Mouse (Mus musculus): ENCODE data around the gene Unc45a. TPM values are rescaled to one million over a fixed set of nuclear protein-coding genes. Genes with fewer than 3 reads are reported as not detected.

Unc45a gene
- polyA plus RNA-seq, 1 experiment from 2014 or later, result 62.0 TPM

DNA sequence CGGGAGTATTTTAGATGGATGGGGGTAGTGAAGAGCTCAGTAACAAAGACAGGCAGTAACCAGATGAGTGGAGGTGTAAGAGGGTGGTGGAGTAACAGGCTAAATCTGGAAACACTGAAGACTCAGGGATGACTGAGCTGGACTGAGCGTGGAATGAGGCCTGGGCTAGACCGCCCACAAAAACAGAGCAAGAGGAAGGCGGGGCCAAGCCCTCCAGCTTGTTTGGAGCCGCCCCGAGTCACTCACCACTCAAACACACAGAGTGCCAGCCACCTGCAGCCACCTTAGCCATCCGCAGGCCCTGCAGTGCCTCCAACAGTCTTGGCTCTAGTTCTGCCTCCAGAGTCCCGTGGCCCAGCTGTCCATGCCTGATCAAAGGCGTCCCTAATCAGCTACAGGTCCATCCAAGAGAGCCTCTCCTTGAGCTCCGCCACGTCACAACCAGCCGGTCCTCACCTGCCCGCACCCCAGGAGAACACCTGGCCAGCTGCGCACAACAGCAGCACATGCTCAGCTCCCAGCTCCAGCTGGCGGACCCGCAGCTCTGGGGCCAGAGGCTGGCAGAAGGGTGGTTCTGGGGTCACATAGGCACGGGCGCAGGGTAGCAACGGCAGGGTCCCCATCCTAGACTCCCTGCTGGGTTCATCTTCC, 20.8 kb downstream of the Unc45a start:
- H3K27ac ChIP-seq, result no peak overlapping the region
- 85% methylated on average over 19 of the region's 19 CpGs for whole genome bisulfite sequencing
- no peak for ATAC-seq (replicated peaks)
- H3K4me3 ChIP-seq, result no peak overlapping the region
- no peak overlapping the region for H3K4me2 ChIP-seq
- H3K9ac ChIP-seq, result no peak overlapping the region
- peaks cover 22% of the 10 kb centered on the region for H3K4me1 ChIP-seq
- no peaks in the 10 kb centered on the region for H3K27me3 ChIP-seq (replicated peaks)
- peaks cover 8% of the 10 kb centered on the region for H3K36me3 ChIP-seq (replicated peaks)
- no peaks in the 10 kb centered on the region for H3K9me3 ChIP-seq

GRCm38 (mm10) chr7:80318670-80319069, 22.1 kb downstream of the Unc45a start:
- H3K27ac ChIP-seq, result no peak overlapping the region
- H3K4me1 ChIP-seq, result peaks cover 20% of the 10 kb centered on the region
- no peak overlapping the region for H3K4me3 ChIP-seq
- no peak overlapping the region for H3K9ac ChIP-seq
- H3K4me2 ChIP-seq, result no peak overlapping the region
- WGBS, result 93% methylated on average over 4 of the region's 4 CpGs
- H3K27me3 ChIP-seq (replicated peaks), result no peaks in the 10 kb centered on the region
- no peak for ATAC-seq (replicated peaks)
- no peaks in the 10 kb centered on the region for H3K9me3 ChIP-seq
- peaks cover 6% of the 10 kb centered on the region for H3K36me3 ChIP-seq (replicated peaks)

DNA sequence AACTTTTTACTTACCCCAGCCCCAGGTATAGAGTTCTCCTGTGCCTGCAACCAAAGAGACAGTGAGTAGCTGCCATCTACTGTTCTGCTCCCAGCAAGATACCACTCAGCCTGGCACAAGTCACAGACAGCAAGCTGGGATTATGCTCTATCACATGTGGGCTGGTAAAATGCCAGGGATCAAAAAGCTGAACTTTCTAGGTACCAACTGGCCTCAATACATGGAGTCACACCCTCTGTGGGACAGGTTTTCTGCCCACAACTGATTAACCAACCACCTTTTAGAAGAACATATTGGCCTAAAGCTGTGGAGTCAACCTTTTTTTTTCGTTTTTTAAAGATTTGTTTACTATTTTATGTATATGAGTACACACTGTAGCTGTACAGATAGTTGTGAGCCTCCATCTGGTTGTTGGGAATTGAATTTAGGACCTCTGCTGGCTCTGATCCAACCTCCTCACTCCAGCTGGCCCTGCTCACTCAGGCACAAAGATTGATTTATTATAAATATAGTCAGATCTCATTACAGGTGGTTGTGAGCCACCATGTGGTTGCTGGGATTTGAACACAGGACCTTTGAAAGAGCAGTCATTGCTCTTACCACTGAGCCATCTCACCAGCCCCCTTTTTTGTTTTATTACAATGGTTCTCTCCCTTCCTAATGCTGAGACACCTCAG, 23.2 kb downstream of the Unc45a start:
- Histone ChIP-seq H3K27ac (no peak overlapping the region), H3K27me3 (replicated peaks) (no peaks in the 10 kb centered on the region), H3K36me3 (replicated peaks) (peaks cover 6% of the 10 kb centered on the region), H3K9ac (no peak overlapping the region), H3K4me3 (no peak overlapping the region), H3K4me2 (no peak overlapping the region), H3K4me1 (peaks cover 9% of the 10 kb centered on the region), H3K9me3 (no peaks in the 10 kb centered on the region)
- WGBS, result 77% methylated on average over 1 of the region's 1 CpGs
- ATAC-seq (replicated peaks), result no peak

DNA sequence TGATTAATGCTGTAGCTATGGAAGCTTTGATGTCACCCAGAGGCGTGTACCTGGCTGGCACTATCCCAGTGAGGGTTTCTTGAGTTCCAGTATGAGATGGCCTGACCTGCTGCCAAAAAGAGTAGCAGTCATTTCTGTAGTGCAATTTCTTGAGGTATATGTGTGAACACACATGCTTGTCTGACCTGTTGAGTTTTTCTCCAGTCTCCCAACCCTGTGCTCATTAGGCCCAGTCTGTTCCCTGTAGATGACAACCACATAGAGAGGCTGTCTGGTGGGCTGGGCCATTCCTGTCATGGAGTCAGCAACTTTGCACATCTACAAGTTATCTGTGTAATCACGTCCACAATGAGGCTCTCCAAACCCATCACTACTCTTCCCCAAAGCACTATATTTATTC, 25.1 kb downstream of the Unc45a start:
- Histone ChIP-seq H3K4me2 (no peak overlapping the region), H3K4me1 (no peaks in the 10 kb centered on the region), H3K27me3 (replicated peaks) (no peaks in the 10 kb centered on the region), H3K36me3 (replicated peaks) (peaks cover 6% of the 10 kb centered on the region), H3K9ac (no peak overlapping the region), H3K9me3 (no peaks in the 10 kb centered on the region), H3K4me3 (no peak overlapping the region), H3K27ac (no peak overlapping the region)
- 82% methylated on average over 2 of the region's 2 CpGs for WGBS
- ATAC-seq (replicated peaks), result no peak

GRCm38 (mm10) chr7:80310771-80311170, 30.0 kb downstream of the Unc45a start:
- no peaks in the 10 kb centered on the region for H3K9me3 ChIP-seq
- no peaks in the 10 kb centered on the region; the same call in none of the 2 replicates for H3K36me3 ChIP-seq (replicated peaks)
- no peak for ATAC-seq (replicated peaks)
- 86% methylated on average over 7 of the region's 7 CpGs for WGBS
- H3K9ac ChIP-seq, result no peak overlapping the region
- no peaks in the 10 kb centered on the region for H3K4me1 ChIP-seq
- no peaks in the 10 kb centered on the region for H3K27me3 ChIP-seq (replicated peaks)
- no peak overlapping the region for H3K4me3 ChIP-seq
- H3K27ac ChIP-seq, result no peak overlapping the region
- H3K4me2 ChIP-seq, result no peak overlapping the region

- no peaks in the 10 kb centered on the region for H3K27me3 ChIP-seq (replicated peaks)
- no peak overlapping the region for H3K27ac ChIP-seq
- WGBS, result 75% methylated on average over 3 of the region's 3 CpGs
- H3K4me1 ChIP-seq, result no peaks in the 10 kb centered on the region
- H3K36me3 ChIP-seq (replicated peaks), result no peaks in the 10 kb centered on the region; the same call in 1 of the 2 replicates
- H3K9ac ChIP-seq, result no peak overlapping the region
- no peak for ATAC-seq (replicated peaks)
- H3K4me2 ChIP-seq, result no peak overlapping the region
- no peaks in the 10 kb centered on the region for H3K9me3 ChIP-seq
- H3K4me3 ChIP-seq, result no peak overlapping the region
These were observed 33.0 kb downstream of the Unc45a start for GRCm38 (mm10) chr7:80307766-80308165.

GRCm38 (mm10) chr7:80301522-80301921, 39.3 kb downstream of the Unc45a start:
- H3K4me2 ChIP-seq, result no peak overlapping the region
- 86% methylated on average over 2 of the region's 2 CpGs for WGBS
- H3K27me3 ChIP-seq (replicated peaks), result no peaks in the 10 kb centered on the region
- H3K9me3 ChIP-seq, result no peaks in the 10 kb centered on the region
- H3K4me3 ChIP-seq, result no peak overlapping the region
- ATAC-seq (replicated peaks), result no peak
- H3K27ac ChIP-seq, result no peak overlapping the region
- H3K4me1 ChIP-seq, result no peaks in the 10 kb centered on the region
- no peaks in the 10 kb centered on the region; the same call in 1 of the 2 replicates for H3K36me3 ChIP-seq (replicated peaks)
- H3K9ac ChIP-seq, result no peak overlapping the region

DNA sequence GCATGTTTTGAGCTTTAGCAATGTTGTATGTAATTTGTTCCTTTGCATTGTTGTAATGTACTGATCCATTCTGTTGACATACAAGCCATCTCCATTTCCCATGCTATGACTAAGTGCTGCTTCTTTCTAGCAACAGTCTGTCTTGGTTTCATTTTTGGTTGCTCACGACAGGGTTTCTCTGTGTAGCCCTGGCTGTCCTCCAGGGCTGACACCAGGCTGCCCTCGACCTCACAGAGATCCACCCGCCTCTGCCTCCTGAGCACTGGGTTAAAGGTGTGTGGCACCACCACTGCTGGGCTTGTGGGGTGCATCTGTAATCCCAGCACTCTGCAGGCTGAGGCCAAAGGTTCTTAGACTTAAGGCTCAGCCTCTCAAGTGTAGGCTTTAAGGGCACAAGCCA, 41.2 kb downstream of the Unc45a start:
- WGBS, result 92% methylated on average over 3 of the region's 3 CpGs
- H3K4me2 ChIP-seq, result no peak overlapping the region
- no peaks in the 10 kb centered on the region for H3K27me3 ChIP-seq (replicated peaks)
- H3K9me3 ChIP-seq, result no peaks in the 10 kb centered on the region
- H3K36me3 ChIP-seq (replicated peaks), result no peaks in the 10 kb centered on the region
- H3K27ac ChIP-seq, result no peak overlapping the region
- H3K9ac ChIP-seq, result no peak overlapping the region
- no peak for ATAC-seq (replicated peaks)
- H3K4me1 ChIP-seq, result peaks cover 5% of the 10 kb centered on the region
- no peak overlapping the region for H3K4me3 ChIP-seq

GRCm38 (mm10) chr7:80298754-80299153, 42.1 kb downstream of the Unc45a start:
- Histone ChIP-seq H3K9me3 (no peaks in the 10 kb centered on the region), H3K4me2 (no peak overlapping the region), H3K27ac (no peak overlapping the region), H3K9ac (no peak overlapping the region), H3K36me3 (replicated peaks) (no peaks in the 10 kb centered on the region), H3K27me3 (replicated peaks) (no peaks in the 10 kb centered on the region), H3K4me1 (peaks cover 5% of the 10 kb centered on the region), H3K4me3 (no peak overlapping the region)
- no peak for ATAC-seq (replicated peaks)
- 96% methylated on average over 4 of the region's 4 CpGs for WGBS

DNA sequence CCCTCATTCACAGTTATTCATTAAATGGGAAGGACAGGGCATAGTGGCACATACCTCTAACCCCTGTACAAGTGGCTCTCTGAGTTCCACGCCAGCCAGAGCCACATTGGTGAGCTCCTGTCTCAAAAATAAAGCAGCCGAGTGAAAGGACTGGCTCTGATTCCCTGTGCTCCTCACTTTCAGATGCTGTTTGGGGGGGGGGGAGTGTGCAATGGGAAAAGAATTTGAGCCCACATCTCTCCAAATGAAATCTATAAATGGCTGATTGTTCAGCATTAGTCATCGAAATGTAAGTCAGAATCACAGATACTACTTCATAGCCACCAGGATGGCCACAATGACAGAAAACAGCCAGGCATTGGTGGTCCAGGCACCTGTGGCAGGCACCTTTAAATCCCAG, 43.8 kb downstream of the Unc45a start:
- WGBS, result 82% methylated on average over 3 of the region's 3 CpGs
- no peaks in the 10 kb centered on the region for H3K36me3 ChIP-seq (replicated peaks)
- no peak overlapping the region for H3K4me2 ChIP-seq
- H3K27ac ChIP-seq, result no peak overlapping the region
- H3K4me1 ChIP-seq, result peaks cover 5% of the 10 kb centered on the region
- H3K27me3 ChIP-seq (replicated peaks), result no peaks in the 10 kb centered on the region
- no peak for ATAC-seq (replicated peaks)
- no peak overlapping the region for H3K9ac ChIP-seq
- H3K4me3 ChIP-seq, result no peak overlapping the region
- H3K9me3 ChIP-seq, result no peaks in the 10 kb centered on the region

GRCm38 (mm10) chr7:80296462-80296861, 44.3 kb downstream of the Unc45a start:
- H3K4me2 ChIP-seq, result no peak overlapping the region
- H3K4me3 ChIP-seq, result no peak overlapping the region
- H3K9me3 ChIP-seq, result no peaks in the 10 kb centered on the region
- no peak overlapping the region for H3K27ac ChIP-seq
- ATAC-seq (replicated peaks), result no peak
- H3K9ac ChIP-seq, result no peak overlapping the region
- H3K4me1 ChIP-seq, result peaks cover 5% of the 10 kb centered on the region
- no peaks in the 10 kb centered on the region for H3K27me3 ChIP-seq (replicated peaks)
- no peaks in the 10 kb centered on the region for H3K36me3 ChIP-seq (replicated peaks)
- WGBS, result 92% methylated on average over 6 of the region's 6 CpGs

DNA sequence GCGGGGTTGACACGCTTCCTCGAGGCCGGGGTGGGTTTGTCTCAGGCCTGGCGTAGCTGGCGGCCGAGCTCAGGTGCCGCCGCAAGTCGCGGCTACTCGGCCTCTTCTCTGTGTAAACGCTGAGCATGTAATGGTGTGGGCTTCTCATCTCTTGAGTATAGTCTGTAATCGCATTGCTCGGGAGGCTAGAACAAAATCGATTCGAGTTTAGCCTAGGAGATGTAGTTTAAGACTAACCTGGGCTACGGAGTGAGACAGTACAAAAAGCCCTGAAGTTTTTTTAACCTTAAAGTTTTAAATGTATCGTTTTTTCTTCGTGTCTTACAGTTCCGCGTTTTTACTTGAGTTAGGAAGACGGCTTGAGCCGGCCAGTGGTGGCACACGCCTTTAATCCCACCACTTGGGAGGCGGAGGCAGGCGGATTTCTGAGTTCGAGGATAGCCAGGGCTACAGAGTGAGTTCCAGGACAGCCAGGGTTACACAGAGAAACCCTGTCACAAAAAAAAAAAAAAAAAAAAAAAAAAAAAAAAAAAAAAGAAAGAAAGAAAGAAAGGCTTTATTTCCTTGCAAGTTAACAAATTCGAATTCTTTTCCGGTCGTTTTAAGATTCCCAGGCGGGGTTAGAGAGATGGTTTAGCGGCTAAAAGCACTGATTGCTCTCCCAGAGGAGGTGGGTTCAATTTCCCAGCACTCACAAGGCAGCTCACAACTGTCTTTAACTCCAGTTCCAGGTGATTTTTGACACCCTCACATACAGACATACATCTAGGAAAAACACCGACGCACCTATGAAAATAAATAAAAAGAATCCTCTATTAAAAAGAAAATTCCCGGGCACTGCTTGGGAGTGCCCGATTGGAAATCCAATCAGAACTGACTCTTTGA, 45.8 kb downstream of the Unc45a start:
- peak overlapping the region; percentile 64 for H3K4me3 ChIP-seq
- no peak for ATAC-seq (replicated peaks)
- peaks cover 6% of the 10 kb centered on the region; the same call in 1 of the 2 replicates for H3K36me3 ChIP-seq (replicated peaks)
- WGBS, result 9% methylated on average over 37 of the region's 37 CpGs
- H3K27me3 ChIP-seq (replicated peaks), result no peaks in the 10 kb centered on the region
- peak overlapping the region; percentile 50 for H3K27ac ChIP-seq
- peak overlapping the region; percentile 48 for H3K9ac ChIP-seq
- peaks cover 5% of the 10 kb centered on the region for H3K4me1 ChIP-seq
- peak overlapping the region; percentile 99 for H3K4me2 ChIP-seq
- H3K9me3 ChIP-seq, result no peaks in the 10 kb centered on the region
